Mouse (Mus musculus): ENCODE results near the gene 9130008F23Rik. TPM values are rescaled to one million over a fixed set of nuclear protein-coding genes. Genes with fewer than 3 reads are reported as not detected.

The 9130008F23Rik gene
- polyA plus RNA-seq, 1 experiment from 2014 or later, result 4.0 TPM

- no peaks in the 10 kb centered on the region for H3K4me1 ChIP-seq (replicated peaks; ENCODE audit: control insufficient read depth, insufficient read depth, low read length)
- H3K27ac ChIP-seq (ENCODE audit: low read depth), result no peak overlapping the region
- no peaks in the 10 kb centered on the region for H3K27me3 ChIP-seq (replicated peaks; ENCODE audit: control insufficient read depth, insufficient read depth, low read length)
- H3K9me3 ChIP-seq (ENCODE audit: control insufficient read depth, low read length), result no peaks in the 10 kb centered on the region
- no peak overlapping the region for H3K4me2 ChIP-seq (ENCODE audit: low read length)
- DNase-seq (ENCODE audit: low spot score), result no peak
- ATAC-seq (replicated peaks; ENCODE audit: low FRiP score, low TSS enrichment, low read depth), result 0 out of 2 replicates have a peak, but pooled peaks have one; percentile 12
- H3K4me3 ChIP-seq (ENCODE audit: low read depth, low read length), result no peak overlapping the region
- no peak overlapping the region for H3K9ac ChIP-seq (ENCODE audit: low read length)
- no peaks in the 10 kb centered on the region for H3K36me3 ChIP-seq (ENCODE audit: control insufficient read depth, insufficient read depth, low read length)
- 52% methylated on average over 10 of the region's 10 CpGs for WGBS
These were observed 11.2 kb downstream of the 9130008F23Rik start for GRCm38 (mm10) chr17:40868952-40869747.

DNA sequence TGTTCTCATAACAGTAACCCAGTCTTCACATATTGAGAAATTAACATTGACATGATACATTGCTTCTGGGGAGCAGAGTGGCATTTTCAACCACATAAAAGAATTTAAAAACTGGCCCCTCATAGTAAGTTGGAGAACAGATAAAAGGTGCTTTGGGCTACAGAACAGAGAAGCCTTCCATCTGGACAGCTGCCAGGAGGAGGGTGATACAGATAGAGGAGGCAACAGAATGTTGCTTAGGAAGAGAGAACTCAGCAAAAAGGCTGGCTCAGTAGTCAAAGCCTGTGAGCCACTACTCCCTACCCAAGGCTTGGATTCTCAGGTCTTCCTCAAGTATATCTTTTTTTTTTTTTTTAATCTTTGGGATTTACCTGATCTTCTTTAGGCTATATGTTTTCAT lies 25.3 kb downstream of the 9130008F23Rik start:
- Histone ChIP-seq H3K4me3 (ENCODE audit: low read depth, low read length) (no peak overlapping the region), H3K9me3 (ENCODE audit: control insufficient read depth, low read length) (no peaks in the 10 kb centered on the region), H3K36me3 (ENCODE audit: control insufficient read depth, insufficient read depth, low read length) (no peaks in the 10 kb centered on the region), H3K27ac (ENCODE audit: low read depth) (no peak overlapping the region), H3K4me2 (ENCODE audit: low read length) (no peak overlapping the region), H3K27me3 (replicated peaks; ENCODE audit: control insufficient read depth, insufficient read depth, low read length) (no peaks in the 10 kb centered on the region), H3K4me1 (replicated peaks; ENCODE audit: control insufficient read depth, insufficient read depth, low read length) (no peaks in the 10 kb centered on the region), H3K9ac (ENCODE audit: low read length) (no peak overlapping the region)
- DNase-seq (ENCODE audit: low spot score) (no peak), ATAC-seq (replicated peaks; ENCODE audit: low FRiP score, low TSS enrichment, low read depth) (no peak)

- Histone ChIP-seq H3K9me3 (ENCODE audit: control insufficient read depth, low read length) (no peaks in the 10 kb centered on the region), H3K27me3 (replicated peaks; ENCODE audit: control insufficient read depth, insufficient read depth, low read length) (no peaks in the 10 kb centered on the region), H3K4me3 (ENCODE audit: low read depth, low read length) (no peak overlapping the region), H3K36me3 (ENCODE audit: control insufficient read depth, insufficient read depth, low read length) (no peaks in the 10 kb centered on the region), H3K27ac (ENCODE audit: low read depth) (no peak overlapping the region), H3K4me1 (replicated peaks; ENCODE audit: control insufficient read depth, insufficient read depth, low read length) (no peaks in the 10 kb centered on the region), H3K9ac (ENCODE audit: low read length) (no peak overlapping the region), H3K4me2 (ENCODE audit: low read length) (no peak overlapping the region)
- DNase-seq (ENCODE audit: low spot score) (no peak), ATAC-seq (replicated peaks; ENCODE audit: low FRiP score, low TSS enrichment, low read depth) (no peak)
These were observed 43.1 kb downstream of the 9130008F23Rik start for GRCm38 (mm10) chr17:40837308-40837707.

GRCm38 (mm10) chr17:40831870-40832269 lies 48.5 kb downstream of the 9130008F23Rik start:
- WGBS, result 51% methylated on average over 2 of the region's 2 CpGs
- H3K4me1 ChIP-seq (replicated peaks; ENCODE audit: control insufficient read depth, insufficient read depth, low read length), result no peaks in the 10 kb centered on the region
- no peak for DNase-seq (ENCODE audit: low spot score)
- no peaks in the 10 kb centered on the region for H3K27me3 ChIP-seq (replicated peaks; ENCODE audit: control insufficient read depth, insufficient read depth, low read length)
- H3K9me3 ChIP-seq (ENCODE audit: control insufficient read depth, low read length), result no peaks in the 10 kb centered on the region
- no peak overlapping the region for H3K9ac ChIP-seq (ENCODE audit: low read length)
- no peak overlapping the region for H3K27ac ChIP-seq (ENCODE audit: low read depth)
- ATAC-seq (replicated peaks; ENCODE audit: low FRiP score, low TSS enrichment, low read depth), result no peak
- H3K4me3 ChIP-seq (ENCODE audit: low read depth, low read length), result no peak overlapping the region
- no peak overlapping the region for H3K4me2 ChIP-seq (ENCODE audit: low read length)
- H3K36me3 ChIP-seq (ENCODE audit: control insufficient read depth, insufficient read depth, low read length), result no peaks in the 10 kb centered on the region

Other genes starting within 250 kb of the 9130008F23Rik start
- gene Esp3, start 248.5 kb downstream of the 9130008F23Rik start, polyA plus RNA-seq (2014; fragmentation: Nextera tagmentation; extraction: Ambion mirVana), result not detected in 2 replicates
- gene Esp1, start 153.4 kb downstream of the 9130008F23Rik start, polyA plus RNA-seq (2014; fragmentation: Nextera tagmentation; extraction: Ambion mirVana), result not detected in 2 replicates
- gene Crisp2, start 73.6 kb downstream of the 9130008F23Rik start, polyA plus RNA-seq (2014; fragmentation: Nextera tagmentation; extraction: Ambion mirVana), result not detected in 2 replicates
- 0.36 and 0.42 TPM in 2 replicates for gene Rhag, start 69.4 kb downstream of the 9130008F23Rik start, polyA plus RNA-seq (2014; fragmentation: Nextera tagmentation; extraction: Ambion mirVana)
- gene Glyatl3, start 33.8 kb upstream of the 9130008F23Rik start, polyA plus RNA-seq (2014; fragmentation: Nextera tagmentation; extraction: Ambion mirVana), result not detected in 2 replicates
- 38.6 and 39.8 TPM in 2 replicates for gene Mut, start 54.1 kb upstream of the 9130008F23Rik start, polyA plus RNA-seq (2014; fragmentation: Nextera tagmentation; extraction: Ambion mirVana)
- 22.6 and 23.9 TPM in 2 replicates for gene Cenpq, start 54.5 kb upstream of the 9130008F23Rik start, polyA plus RNA-seq (2014; fragmentation: Nextera tagmentation; extraction: Ambion mirVana)

All from intestine, embryonic 14.5 days (tissue).